Mouse (Mus musculus): ENCODE results near the gene Gphb5. TPM values are rescaled to one million over a fixed set of nuclear protein-coding genes. Genes with fewer than 3 reads are reported as not detected.
"Not testable (repeated sequence)": the region's sequence is repeated elsewhere in the genome, so short reads cannot be mapped to it uniquely, and the experiment has no call there.

The Gphb5 gene
- not detected for total RNA-seq (2021)

DNA sequence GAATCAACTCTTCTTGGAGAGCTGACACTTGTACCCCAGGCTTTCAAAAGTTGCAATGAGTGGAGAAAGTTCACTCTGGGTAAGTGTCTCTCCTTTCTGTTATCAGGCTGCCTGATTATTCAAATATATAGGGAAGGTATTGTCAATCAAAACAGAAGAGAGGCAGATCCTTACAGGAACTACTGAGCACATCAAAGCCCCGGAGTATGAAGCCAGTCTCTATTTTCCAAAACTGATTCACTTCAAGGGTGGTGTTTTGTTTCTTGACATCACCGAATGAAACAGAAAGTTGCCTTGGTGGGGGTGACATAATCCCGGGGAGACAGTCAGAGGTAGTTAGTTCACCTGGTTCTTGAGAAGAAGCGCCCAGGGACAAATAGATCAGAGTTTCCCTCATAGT, at the start of gene Gphb5:
Gphb5 (minus strand) TSS at position 101 of the 400 bp plus-strand sequence.
- DNase-seq = no peak

DNA sequence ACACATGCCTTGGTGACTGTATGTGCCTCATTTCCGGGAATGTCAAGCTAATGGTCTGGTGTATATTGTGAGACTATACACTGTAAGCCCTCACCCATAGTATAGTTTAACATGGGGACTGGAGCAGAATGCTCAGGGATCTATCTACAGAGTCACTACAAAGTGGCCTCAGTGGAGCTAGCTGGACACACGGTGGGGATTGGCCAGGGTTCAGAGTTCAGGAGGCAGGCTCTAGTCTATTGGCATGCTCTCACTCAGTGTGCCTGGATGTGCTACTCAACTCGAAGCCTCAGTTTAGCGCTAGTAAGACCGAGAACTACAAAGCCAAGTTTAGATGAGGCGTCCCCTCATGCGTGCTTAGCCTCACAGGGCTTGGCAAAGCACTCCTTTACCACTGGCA, 49.6 kb upstream of the Gphb5 start:
- no peak for DNase-seq

DNA sequence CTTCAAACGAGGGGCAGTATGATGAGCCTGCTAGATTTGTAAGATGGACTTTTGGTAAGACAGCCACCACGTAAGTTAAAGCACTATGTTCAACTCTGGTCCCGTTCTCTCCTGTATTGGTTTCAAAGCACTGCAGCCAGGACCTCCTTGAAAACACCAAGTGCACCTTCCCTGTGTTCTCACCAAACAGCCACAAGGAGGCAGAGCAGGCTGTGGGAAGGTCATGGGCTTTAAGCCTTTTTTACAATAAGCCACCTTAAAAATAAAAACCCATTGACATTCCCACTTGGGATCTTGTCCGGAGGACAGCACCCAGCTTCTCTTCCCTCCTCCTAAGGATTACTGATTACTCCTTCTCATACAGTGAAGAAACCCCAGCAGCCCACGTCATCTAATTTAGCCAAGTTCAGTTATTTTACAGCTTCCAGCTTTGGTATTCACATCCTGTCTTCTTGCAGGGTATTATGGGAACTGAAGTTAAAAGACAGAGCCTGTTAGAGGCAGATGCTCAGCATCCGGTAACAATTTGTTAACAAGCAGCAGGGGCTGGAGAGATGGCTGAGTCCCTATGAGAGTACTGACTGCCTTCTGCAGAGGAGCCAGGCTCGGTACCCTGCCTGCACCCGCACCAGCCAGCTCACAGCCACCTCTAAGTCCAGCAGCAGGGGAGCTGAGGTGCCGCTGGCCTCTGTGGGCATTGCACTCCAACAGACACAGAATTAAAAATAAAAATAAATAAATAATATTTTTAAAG, 47.6 kb upstream of the Gphb5 start:
- DNase-seq = peak; percentile 61

DNA sequence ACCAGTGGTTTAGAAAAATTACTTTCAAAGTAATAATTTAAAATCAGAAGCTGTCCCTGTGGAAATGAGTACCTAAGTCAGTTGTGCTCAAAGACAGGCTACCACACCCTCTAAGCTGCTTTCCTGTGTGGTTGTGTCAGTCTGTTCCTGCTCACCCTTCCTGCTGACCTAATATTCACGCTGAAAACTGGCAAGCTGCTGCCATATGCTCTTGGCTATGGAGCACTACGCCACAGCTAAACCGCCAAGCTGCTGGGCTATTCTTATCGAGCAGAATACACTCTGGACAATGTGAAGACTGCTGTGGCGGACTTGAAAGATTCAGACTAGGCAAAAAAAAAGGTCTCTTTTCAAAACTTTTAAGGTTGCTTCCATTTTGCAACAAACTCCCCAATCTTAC, 44.0 kb upstream of the Gphb5 start:
- no peak for DNase-seq

DNA sequence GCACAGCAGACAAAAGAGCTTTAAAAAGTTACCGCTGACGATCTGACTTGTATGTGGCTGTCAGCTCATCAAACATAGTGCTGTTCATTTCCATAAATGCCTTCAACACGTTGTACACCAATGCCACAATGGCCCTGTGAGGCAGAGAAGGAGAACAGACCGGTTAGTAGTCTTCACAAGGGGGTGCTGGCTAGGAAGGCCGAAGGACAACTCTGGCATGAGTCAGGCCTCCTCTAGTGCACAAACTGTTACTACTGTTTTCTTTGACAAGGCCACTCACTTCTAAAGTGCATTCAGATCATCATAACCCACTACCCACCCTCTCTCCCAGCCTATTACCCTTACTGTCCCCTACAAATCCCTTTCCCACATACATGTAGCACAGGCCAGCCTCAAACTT, 43.1 kb upstream of the Gphb5 start:
- no peak for DNase-seq

DNA sequence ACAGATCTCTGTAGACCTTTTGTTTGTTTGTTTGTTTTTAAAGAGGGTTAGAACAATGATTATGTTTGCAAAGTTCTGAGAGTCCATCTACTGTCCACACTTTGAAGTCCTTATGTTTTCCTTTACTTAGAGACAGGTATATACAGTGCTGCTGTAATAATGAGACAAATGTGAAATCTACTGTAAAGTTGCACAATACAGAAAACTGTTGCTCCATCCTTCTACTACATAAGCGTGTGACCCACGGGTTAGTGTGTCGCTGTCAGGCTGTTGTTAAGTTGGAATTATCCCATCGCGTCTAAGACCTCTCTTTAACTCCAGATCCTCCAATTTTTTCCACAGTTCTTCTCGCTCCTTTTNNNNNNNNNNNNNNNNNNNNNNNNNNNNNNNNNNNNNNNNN, 36.9 kb upstream of the Gphb5 start:
- DNase-seq = no peak

DNA sequence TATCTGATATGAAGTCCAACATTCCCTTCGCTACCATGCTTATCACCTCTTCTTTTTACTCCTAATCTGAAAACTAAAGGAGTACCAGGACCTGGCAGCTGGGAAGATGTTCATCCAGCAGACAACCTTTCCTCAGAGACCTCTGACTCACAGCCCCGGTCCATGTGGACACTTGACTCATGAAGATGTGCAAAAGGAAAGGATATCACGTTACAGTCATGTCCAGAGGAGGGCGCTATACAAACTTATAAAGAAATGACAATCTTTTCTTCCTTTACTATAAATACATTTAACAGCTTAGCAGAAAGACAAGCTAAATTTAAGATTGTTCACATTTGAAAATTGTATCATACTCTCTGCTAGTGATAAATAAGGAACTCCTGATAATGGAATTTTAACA, 36.4 kb upstream of the Gphb5 start:
- no peak for DNase-seq

DNA sequence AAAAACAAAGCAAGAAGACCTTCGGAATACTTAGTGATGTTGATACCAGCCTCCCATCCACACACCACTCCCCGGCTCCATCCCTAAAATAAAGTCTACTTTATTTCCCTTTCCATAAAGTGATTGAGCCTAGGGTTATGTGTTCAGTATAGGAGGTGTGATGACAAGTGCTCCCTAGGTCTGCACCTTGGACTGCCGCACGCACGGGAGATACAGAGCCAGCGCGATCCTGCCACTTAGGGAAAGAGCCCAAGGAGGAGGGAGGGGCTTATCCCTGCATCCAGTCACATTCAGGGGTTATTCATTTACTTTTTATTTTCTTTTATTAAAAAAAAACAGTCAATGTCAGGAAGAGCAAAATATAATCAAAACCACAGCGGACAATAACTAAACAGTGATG, 34.0 kb upstream of the Gphb5 start:
- DNase-seq = no peak

DNA sequence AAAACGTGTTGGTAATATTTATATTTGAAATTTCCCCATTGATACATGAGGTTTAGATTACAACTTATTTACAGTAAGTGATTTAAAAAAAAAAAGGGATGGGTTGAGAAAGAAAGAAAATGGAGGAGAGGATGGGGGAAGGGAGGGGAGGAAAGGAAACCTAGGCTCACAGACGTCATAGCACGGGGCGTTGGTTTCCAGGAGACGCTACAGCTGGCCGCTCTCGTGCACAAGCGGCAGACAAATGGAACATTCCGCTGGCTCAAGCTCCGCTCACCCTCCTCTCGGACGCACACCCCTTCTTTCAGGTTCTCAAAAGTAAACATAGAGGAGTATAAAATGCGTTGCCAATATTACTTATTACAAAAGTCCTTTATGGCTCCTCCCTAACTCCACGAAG, 33.4 kb upstream of the Gphb5 start:
- DNase-seq = no peak

DNA sequence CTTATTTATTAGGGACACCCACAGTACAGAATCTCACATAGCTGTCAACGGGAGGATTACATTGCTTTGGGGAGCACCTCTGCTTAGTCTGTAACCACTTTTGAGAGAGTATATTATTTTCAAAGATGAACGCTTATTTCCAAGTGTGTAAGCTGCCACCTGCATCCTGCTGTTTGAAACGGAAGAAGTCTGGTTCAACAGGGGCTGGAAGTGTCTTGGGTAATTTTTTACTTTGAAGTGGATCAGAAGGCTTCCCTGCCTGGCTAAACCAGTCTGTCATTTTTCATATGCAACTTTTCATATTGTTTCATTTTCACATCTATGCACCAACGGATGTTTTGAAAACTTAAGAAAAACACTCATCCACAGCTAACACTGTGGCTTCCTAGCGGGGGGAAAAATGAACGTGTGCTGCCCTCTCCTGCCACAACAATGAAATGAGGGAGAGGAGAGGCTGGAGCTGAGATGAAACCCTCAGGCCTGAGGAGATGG, 32.9 kb upstream of the Gphb5 start:
- peak; percentile 25 for DNase-seq

DNA sequence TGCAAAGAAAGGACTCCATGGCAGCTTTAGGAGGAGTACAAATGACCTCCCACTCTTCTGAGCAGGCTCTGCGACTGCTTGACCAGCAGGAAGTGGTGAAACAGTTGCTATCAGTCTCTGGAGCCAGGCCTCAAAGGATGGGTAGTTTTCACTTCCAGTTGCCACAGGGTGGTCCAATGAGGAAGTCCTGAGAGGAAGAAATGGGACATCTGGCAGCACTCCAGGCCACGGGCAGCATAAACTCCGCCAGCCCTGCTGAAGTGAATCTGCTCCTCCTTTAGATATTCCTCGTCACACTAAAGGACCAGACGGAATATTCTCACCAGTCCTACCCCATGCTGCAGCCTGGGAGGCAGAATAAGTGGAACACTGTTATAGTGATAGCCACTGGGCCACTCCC, 32.3 kb upstream of the Gphb5 start:
- DNase-seq = peak; percentile 40

DNA sequence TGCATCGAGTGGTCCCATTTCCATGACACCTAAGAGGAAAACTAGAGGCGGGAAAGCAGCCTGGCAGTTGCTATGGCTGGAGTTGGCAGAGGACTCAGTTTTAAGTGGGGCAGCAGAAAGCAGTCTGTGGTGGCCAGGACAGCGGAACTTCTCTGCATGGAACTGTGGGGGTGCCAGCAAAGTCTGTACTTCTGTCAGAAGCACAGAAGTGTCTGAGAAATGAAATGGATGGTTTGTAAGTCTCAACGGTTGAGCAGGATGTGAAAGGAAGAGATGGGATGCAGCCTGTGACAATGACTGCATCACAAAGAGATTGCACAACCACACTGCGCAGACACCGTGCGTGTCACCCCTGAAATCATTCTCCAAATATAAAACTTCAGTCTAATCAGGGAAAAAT, 29.7 kb upstream of the Gphb5 start:
- no peak for DNase-seq

DNA sequence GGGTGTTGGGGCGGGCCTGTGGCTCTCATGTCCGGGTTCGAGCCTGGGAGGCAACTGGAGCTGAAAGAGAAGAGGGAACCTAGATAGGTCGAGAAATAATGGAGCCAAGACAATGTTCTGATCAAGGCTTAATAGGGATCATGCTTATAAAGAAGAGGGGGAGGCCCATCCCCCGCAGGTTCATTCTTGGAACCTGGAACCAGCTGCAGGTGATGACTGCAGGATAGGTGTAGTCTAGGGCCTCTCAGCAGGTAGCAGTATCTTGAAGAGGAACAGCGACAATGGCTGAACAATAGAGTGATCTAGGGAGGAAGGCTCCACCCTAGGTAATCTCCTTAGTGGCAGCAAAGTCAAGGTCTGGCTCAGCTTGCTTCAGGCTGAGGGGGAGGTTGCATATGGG, 15.8 kb upstream of the Gphb5 start:
- not testable (repeated sequence) for DNase-seq

DNA sequence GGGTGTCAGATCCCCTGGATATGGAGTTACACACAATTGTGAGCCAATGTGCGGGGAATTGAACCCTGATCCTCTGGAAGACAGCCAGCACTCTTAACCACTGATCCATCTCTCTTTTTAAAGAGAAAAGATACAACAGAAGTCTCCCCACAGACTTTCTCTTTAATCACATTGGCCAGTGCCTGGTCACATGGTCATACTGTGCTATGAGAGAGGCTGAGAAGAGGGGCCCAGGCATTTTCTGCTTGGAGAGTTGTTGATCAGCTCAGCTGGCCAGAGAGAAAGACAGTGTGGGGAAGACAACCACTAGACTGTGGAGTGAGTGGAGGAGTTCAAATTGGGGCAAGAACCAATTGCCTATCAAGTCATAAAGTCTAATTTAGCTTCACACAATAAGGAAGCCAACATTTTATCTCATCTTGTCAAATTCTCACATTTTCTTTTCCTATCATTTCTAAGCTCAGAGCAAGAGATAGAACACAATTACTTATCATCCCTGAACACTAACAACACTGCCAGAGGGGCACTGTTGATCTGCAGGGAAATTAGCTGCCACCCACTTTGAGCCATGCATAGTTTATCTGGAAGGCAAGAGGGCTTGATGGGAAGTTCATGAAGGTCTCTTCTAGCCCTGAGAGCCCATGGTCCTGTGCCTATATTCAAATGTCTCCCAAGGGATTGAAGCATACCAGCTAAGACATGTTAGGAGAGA, 13.3 kb upstream of the Gphb5 start:
- DNase-seq = no peak

DNA sequence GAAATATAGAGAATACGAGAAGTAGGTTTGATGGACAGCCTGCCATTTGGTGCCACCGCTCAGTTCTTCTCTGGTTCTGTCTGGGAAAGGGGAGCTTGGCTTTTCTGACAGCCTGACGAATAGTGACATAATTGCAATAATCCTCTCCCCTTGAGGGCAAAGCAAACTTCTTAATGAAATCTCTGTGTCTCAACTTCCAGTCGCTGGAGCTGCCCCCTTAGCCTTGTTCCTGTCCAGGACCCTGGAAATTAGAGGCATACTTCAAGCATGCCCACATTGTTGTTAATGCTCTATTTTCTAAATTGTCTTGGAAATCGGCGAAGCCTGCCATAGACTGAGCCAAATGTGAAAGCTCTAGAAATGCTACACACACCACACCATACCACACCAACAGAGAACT, 12.1 kb upstream of the Gphb5 start:
- no peak for DNase-seq

DNA sequence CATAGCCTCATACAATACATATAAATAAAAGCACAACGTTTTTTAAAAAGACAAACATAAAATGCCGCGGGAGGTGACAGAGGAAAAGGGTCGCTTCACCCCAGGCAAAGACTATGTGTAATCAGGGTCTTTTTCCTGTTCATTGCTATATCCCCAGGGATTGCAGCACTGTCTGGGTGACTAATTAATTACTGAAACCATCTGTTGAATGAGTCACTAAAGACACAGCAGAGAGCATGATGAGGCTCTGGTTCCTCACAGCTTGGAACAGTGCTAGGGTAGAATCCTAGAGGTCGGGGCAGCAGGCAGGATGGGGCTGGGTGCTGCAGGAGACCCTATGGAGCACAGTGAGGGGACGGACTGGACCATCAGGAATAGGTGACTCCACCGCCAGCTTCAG, 9.3 kb upstream of the Gphb5 start:
- no peak for DNase-seq

DNA sequence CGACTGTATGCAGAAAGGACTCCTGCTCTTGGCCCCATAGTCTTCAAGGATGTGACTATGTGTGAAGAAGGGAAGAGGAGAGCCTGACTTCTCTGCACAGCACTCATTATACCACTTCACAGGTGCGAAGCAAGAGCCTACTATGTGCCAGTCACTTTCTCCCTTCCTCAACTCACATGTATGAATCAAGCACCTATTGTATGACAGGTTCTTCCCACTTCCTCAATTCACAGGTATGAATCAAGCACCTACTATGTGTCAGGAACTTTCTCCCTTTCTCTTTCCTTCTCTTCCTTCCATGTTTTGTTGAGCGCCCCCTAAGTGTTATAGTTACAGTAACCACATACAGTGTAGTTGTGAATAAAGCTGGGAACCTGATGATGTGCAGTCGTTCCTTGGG, 8.2 kb upstream of the Gphb5 start:
- DNase-seq = no peak

DNA sequence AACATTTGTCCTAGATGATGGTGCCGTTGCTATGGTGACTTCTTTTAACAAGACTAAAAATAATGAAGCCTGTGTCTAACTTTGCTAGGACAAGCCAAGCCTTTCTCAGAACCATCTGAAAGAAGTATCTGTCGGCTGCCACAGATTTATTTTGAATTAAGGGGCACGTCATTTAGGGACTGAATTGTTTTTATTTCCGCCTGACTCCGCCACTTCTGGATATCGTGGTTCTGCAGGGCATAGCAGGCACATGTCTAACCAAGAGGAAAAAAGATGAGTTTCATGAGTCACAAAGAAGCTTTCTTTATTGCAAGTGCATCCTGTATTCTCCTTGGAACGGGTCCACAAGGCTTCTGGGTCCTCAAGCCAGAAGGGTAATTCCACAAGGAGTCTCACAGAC, 7.8 kb upstream of the Gphb5 start:
- DNase-seq = peak; percentile 20

DNA sequence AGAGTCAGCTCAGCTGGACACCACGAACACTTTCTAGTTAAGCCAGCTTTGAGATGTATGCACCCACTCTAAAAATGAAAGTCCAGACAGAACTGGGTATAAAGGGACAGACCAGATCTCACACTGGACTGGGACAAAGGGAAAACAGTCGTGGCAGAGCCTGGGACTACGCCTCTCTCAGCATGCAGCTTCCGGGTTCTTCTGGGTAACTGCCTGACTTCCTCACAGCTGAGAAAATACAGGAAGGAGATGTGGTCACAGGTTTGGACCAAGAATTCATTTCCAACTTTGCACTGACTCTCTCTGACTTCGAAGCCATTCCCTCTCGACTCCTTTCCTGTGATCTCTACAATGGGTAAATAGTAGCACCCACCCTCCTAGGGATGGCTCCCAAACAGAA, 1.6 kb downstream of the Gphb5 start:
- DNase-seq = no peak

DNA sequence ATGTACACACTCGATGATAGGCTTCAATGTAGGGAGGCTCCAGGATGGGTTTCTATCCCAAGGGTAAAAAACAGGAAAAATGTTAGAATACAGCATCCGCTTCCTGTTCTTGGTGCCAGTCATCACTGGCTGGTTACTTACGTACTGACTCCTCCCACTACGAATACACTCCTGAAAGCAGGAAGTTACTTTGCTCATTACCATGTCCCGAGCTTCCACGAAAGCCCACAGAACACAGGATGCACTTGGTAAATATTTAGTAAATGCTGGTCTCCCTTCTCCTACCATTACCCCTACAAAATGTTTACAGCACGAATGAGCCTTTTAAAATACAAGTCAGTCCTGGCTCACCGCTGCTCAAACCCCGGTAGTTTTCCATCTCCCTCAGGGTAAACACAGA, 3.6 kb downstream of the Gphb5 start:
- DNase-seq = no peak

DNA sequence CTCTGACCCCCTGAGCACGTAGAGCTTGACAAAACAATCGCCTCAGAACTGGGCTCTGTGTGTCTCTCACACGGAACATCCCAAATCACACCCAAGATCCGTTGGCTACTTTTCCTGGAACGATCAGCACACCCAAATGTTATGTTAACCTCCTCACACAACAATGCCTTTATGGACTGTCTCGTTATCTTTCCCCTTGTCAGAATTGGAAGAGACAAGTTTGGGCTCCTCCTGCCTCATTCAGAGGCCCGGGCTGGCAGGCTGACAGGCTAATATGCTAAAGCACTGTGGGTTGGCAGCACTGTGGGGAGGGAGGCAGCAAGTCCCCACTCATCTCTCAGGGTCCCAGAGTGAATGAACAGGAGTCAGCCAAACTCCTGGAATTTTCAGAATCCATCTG, 19.5 kb downstream of the Gphb5 start:
- peak; percentile 24 for DNase-seq

DNA sequence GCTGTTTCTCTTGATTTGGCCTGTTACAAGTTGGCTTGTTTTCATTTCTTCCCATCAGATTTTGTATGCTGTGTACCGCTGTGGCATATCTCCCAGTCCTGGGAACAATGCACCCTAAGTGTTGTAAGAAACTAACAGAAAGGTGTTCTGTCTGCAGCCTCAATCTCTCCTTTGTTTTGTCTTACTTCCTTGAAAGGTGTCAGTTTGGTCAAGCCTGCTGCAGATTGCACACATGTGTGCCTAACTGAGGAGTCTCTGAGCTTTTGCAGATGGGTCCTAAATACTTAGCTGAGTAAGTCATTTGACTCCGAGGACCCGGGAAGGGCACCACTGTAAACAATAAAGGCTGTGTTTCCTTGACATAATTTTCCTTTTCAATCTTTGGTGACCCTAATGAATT, 20.0 kb downstream of the Gphb5 start:
- DNase-seq = no peak

DNA sequence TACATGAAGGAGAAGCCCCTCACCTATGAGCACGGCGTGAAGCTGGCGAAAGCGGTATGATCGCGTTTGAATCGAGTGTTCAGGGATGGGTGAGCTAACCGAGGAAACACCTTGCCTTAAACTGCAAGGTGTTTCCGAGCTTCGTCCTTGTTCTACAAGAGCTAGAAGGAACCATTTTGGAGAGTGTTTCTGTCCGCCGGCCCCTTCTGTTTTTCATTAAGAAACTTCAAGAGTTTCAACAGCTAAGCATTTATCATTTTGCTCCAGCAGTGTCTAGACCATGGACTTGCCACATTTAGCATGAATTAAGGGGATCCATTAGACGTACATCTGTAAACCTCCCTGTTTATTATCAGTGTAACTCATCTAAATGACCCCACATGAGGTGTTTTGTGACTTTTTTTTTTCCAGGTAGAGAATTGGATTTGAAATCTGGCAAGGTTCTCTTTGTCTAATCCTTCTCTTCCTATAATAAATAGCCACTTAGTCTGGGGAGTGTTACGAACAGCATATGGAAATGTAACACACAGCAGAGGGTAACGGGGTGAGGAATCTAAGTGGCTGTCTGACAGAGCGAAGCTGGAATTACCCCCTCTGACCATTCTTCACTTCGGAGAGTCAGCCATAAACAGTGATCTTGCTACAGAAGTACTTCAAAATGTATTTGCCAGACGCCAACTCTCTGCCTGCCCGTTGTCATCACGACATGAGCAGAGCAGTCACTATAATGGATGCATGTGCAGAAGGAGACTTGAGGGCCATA, 22.4 kb downstream of the Gphb5 start:
- no peak for DNase-seq

DNA sequence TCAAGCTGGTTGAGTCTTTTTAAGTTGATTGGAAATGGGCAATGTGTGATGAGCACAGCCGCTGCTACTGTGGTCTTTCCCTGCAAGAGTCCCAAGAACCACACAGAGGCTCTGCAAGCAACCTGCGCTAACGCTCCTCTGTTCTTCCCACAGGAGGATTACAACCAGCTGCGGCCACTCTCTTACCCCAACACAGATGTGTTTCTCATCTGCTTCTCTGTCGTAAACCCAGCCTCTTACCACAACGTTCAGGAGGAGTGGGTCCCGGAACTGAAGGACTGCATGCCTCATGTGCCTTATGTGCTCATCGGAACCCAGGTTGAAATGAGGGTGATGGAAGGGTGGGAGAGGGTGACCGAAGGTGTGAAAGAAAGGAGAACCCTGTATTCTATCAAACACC, 25.1 kb downstream of the Gphb5 start:
- no peak for DNase-seq

All from heart, postnatal 4 days (tissue).